Comparison of ENCODE assay signal across 27 mouse cellular contexts in genomic region chr8:106152876-106153275, GRCm38 (mm10). TPM values are rescaled to one million over a fixed set of nuclear protein-coding genes. Genes with fewer than 3 reads are reported as not detected.
DNase-seq lines count a peak whose midpoint lies in the region; ATAC-seq and TF ChIP-seq lines count a peak whose summit lies in the region.
"Had no signal": no experiment of that assay in that cellular context is flagged by ENCODE, and none has a peak within 500 bp of the region (broad histone marks: within the 10 kb centered on the region; RNA-seq: fewer than 3 reads in every experiment).

No protein-coding gene starts in this region.

- H3K4me3 ChIP-seq in liver, embryonic 11.5 days (ENCODE audit: low read depth, low read length) = no peak overlapping the region
- no peak overlapping the region for H3K4me3 ChIP-seq in liver, embryonic 14.5 days (ENCODE audit: insufficient read depth in 1 of 2, low read depth in 2 of 2, low read length in 2 of 2)
- H3K4me3 ChIP-seq: embryonic facial prominence, embryonic 13.5 days; erythroblast, embryonic 14.5 days; forebrain, embryonic 13.5 days; heart, embryonic 12.5 days; hindbrain, embryonic 12.5 days; limb, embryonic 13.5 days; neural tube, embryonic 15.5 days had no signal

- no peaks in the 10 kb centered on the region; the same call in 1 of the 2 replicates for H3K36me3 ChIP-seq in liver, embryonic 11.5 days (ENCODE audit: control insufficient read depth, insufficient read depth, low read length)
- H3K36me3 ChIP-seq in liver, embryonic 14.5 days (replicated peaks; ENCODE audit: control insufficient read depth, insufficient read depth, low read depth) = no peaks in the 10 kb centered on the region

- no peak for ATAC-seq in liver, embryonic 11.5 days (replicated peaks; ENCODE audit: low FRiP score)
- no peak for ATAC-seq in liver, embryonic 14.5 days (ENCODE audit: insufficient read depth)
- ATAC-seq in megakaryocyte progenitor cell, adult 5-6 weeks (replicated peaks; ENCODE audit: poor library complexity) = peak; percentile 29; the same call in 1 of the 2 replicates
- ATAC-seq in monocyte, adult 5-6 weeks (replicated peaks; ENCODE audit: insufficient number of reproducible peaks, low FRiP score, low TSS enrichment, poor library complexity, severe bottlenecking) = no peak
- ATAC-seq: CD4-positive, CD25-positive, alpha-beta regulatory T cell, adult 4 months; forebrain, embryonic 13.5 days had no signal

- peaks cover 20% of the 10 kb centered on the region for H3K4me1 ChIP-seq in liver, embryonic 11.5 days (replicated peaks; ENCODE audit: control insufficient read depth, insufficient read depth, low read length)
- H3K4me1 ChIP-seq in liver, embryonic 14.5 days (replicated peaks; ENCODE audit: control insufficient read depth in 2 of 2, insufficient read depth in 2 of 2, low read length in 1 of 2) = peaks cover 6 to 17% of the 10 kb centered on the region in 2 experiments; a peak in 3 of 4 replicates

- peak; percentile 92 for DNase-seq in heart, adult 11 months
- DNase-seq in heart, postnatal 25 days (ENCODE audit: low spot score) = no peak
- DNase-seq in liver, embryonic 11.5 days (ENCODE audit: low spot score) = no peak
- DNase-seq in liver = no peak
- DNase-seq in liver, embryonic 14.5 days (ENCODE audit: low read depth in 3 of 3, low spot score in 3 of 3) = no peak
- DNase-seq in adrenal gland, adult 8-10 months = no peak
- DNase-seq: cerebellum, adult 18-20 months; cerebellum, postnatal 25 days; embryo, embryonic 11 days; heart, postnatal 10 days; kidney, adult 11 months; lung, adult 2 months; lung, postnatal 14 days; thymus, postnatal 14 days had no signal

- H3K9ac ChIP-seq in liver, embryonic 11.5 days (ENCODE audit: low read depth, low read length) = no peak overlapping the region
- H3K9ac ChIP-seq in liver, embryonic 14.5 days (replicated peaks) = no peak overlapping the region
- H3K9ac ChIP-seq: forebrain, embryonic 13.5 days; heart, embryonic 12.5 days; hindbrain, embryonic 12.5 days; limb, embryonic 13.5 days; neural tube, embryonic 15.5 days had no signal

- TF ChIP-seq CTCF in liver, embryonic 14.5 days (IDR thresholded peaks at IDR 0.05; ENCODE audit: low read depth) = no peak

- no peaks in the 10 kb centered on the region for H3K27me3 ChIP-seq in liver, embryonic 11.5 days (replicated peaks; ENCODE audit: control insufficient read depth, insufficient read depth, low read length)
- H3K27me3 ChIP-seq in liver, embryonic 14.5 days (ENCODE audit: control insufficient read depth, insufficient read depth, low read length) = no peaks in the 10 kb centered on the region
- H3K27me3 ChIP-seq: embryonic facial prominence, embryonic 13.5 days; forebrain, embryonic 13.5 days; heart, embryonic 12.5 days; hindbrain, embryonic 12.5 days; limb, embryonic 13.5 days; neural tube, embryonic 15.5 days had no signal

- no peak overlapping the region for H3K27ac ChIP-seq in liver, embryonic 11.5 days (ENCODE audit: low read depth, low read length)
- no peak overlapping the region for H3K27ac ChIP-seq in liver, embryonic 14.5 days
- H3K27ac ChIP-seq: embryonic facial prominence, embryonic 13.5 days; forebrain, embryonic 13.5 days; hindbrain, embryonic 12.5 days; kidney, postnatal 0 days; limb, embryonic 13.5 days; neural tube, embryonic 15.5 days had no signal

- no peak for TF ChIP-seq EP300 in liver, embryonic 14.5 days (IDR thresholded peaks at IDR 0.05; ENCODE audit: low read depth)

- H3K9me3 ChIP-seq in liver, embryonic 11.5 days (ENCODE audit: control insufficient read depth, low read length) = no peaks in the 10 kb centered on the region
- no peaks in the 10 kb centered on the region for H3K9me3 ChIP-seq in liver, embryonic 14.5 days (ENCODE audit: control insufficient read depth, low read length)
- H3K9me3 ChIP-seq: embryonic facial prominence, embryonic 13.5 days; forebrain, embryonic 13.5 days; heart, embryonic 12.5 days; hindbrain, embryonic 12.5 days; limb, embryonic 13.5 days; neural tube, embryonic 15.5 days had no signal

- H3K4me2 ChIP-seq in liver, embryonic 11.5 days = peak overlapping the region; percentile 37
- peak overlapping the region; percentile 36 for H3K4me2 ChIP-seq in liver, embryonic 14.5 days (ENCODE audit: low read depth)
- H3K4me2 ChIP-seq: embryonic facial prominence, embryonic 13.5 days; forebrain, embryonic 13.5 days; heart, embryonic 12.5 days; hindbrain, embryonic 12.5 days; limb, embryonic 13.5 days; neural tube, embryonic 15.5 days had no signal

- WGBS in liver, embryonic 11.5 days = 44% methylated on average over 4 of the region's 4 CpGs
- 18% methylated on average over 4 of the region's 4 CpGs for WGBS in liver, embryonic 14.5 days (ENCODE audit: insufficient replicate concordance)

- intact Hi-C loops in heart, postnatal 25 days (cut with DNase I) = no loop called here

RNA-seq across cellular contexts. Expression of gene Pla2g15, which starts 2.7 kb away (rescaled TPM):
- 1 to 10 TPM; 7.8 to 8.7 TPM for total RNA-seq in heart, postnatal 25 days (2021)
- 9.2 and 9.6 TPM in 2 replicates for polyA plus RNA-seq in liver, embryonic 11.5 days (2014; fragmentation: Nextera tagmentation; extraction: Ambion mirVana)
- 2.8 and 2.9 TPM in 2 replicates for polyA plus RNA-seq in liver, embryonic 14.5 days (2012; rRNA removed)
- 2.5 TPM in 2 replicates for polyA plus RNA-seq in liver, embryonic 14.5 days (2014; fragmentation: Nextera tagmentation; extraction: Ambion mirVana)
- total RNA-seq in megakaryocyte progenitor cell, adult 5-6 weeks (2015) = 18.6 and 20.1 TPM in 2 replicates
- 16.0 and 18.8 TPM in 2 replicates for total RNA-seq in megakaryocyte progenitor cell, adult 5-6 weeks (2017)
- total RNA-seq in monocyte, adult 5-6 weeks (2017) = 7.7 to 8.6 TPM (median 8.2 TPM) in 3 replicates
- total RNA-seq in adrenal gland, adult 8-10 months (2022) = 10 to 100 TPM; 31.7 to 39.8 (median 35.4) TPM

RNA-seq across cellular contexts. Expression of gene Slc7a6, which starts 15.8 kb away (rescaled TPM):
- total RNA-seq in heart, postnatal 25 days (2021) = 10 to 100 TPM; 12.0 to 12.2 TPM
- 46.3 and 52.5 TPM in 2 replicates for polyA plus RNA-seq in liver, embryonic 11.5 days (2014; fragmentation: Nextera tagmentation; extraction: Ambion mirVana)
- polyA plus RNA-seq in liver, embryonic 14.5 days (2012; rRNA removed) = 3.8 TPM in 2 replicates
- 8.2 and 10.2 TPM in 2 replicates for polyA plus RNA-seq in liver, embryonic 14.5 days (2014; fragmentation: Nextera tagmentation; extraction: Ambion mirVana)
- total RNA-seq in megakaryocyte progenitor cell, adult 5-6 weeks (2015) = 25.3 and 32.8 TPM in 2 replicates
- total RNA-seq in megakaryocyte progenitor cell, adult 5-6 weeks (2017) = 20.8 and 27.6 TPM in 2 replicates
- 11.1 to 13.3 TPM (median 13.1 TPM) in 3 replicates for total RNA-seq in monocyte, adult 5-6 weeks (2017)
- total RNA-seq in adrenal gland, adult 8-10 months (2022) = 10 to 100 TPM; 16.9 to 22.5 (median 21.0) TPM

RNA-seq across cellular contexts. Expression of gene Esrp2, which starts 16.1 kb away (rescaled TPM):
- under 1 TPM; 0.53 to 0.60 TPM for total RNA-seq in heart, postnatal 25 days (2021)
- 11.6 and 12.7 TPM in 2 replicates for polyA plus RNA-seq in liver, embryonic 11.5 days (2014; fragmentation: Nextera tagmentation; extraction: Ambion mirVana)
- 6.7 and 7.7 TPM in 2 replicates for polyA plus RNA-seq in liver, embryonic 14.5 days (2012; rRNA removed)
- 6.6 and 7.0 TPM in 2 replicates for polyA plus RNA-seq in liver, embryonic 14.5 days (2014; fragmentation: Nextera tagmentation; extraction: Ambion mirVana)
- not detected in 2 replicates for total RNA-seq in megakaryocyte progenitor cell, adult 5-6 weeks (2015)
- total RNA-seq in megakaryocyte progenitor cell, adult 5-6 weeks (2017) = not detected in 2 replicates
- total RNA-seq in monocyte, adult 5-6 weeks (2017) = not detected in 3 replicates
- 1 to 10 TPM; 2.7 to 5.6 (median 4.7) TPM for total RNA-seq in adrenal gland, adult 8-10 months (2022)
- total RNA-seq: gastrocnemius, adult 8-10 months; left cerebral cortex, postnatal 25 days had no signal
- polyA plus RNA-seq: CD4-positive, CD25-positive, alpha-beta regulatory T cell, adult 4 months had no signal

RNA-seq across cellular contexts. Expression of gene Slc7a6os, which starts 57.9 kb away (rescaled TPM):
- total RNA-seq in heart, postnatal 25 days (2021) = 10 to 100 TPM in 1 of 2 experiments, 1 to 10 TPM in 1; 9.6 to 10.9 TPM
- 34.8 and 36.5 TPM in 2 replicates for polyA plus RNA-seq in liver, embryonic 11.5 days (2014; fragmentation: Nextera tagmentation; extraction: Ambion mirVana)
- polyA plus RNA-seq in liver, embryonic 14.5 days (2012; rRNA removed) = 10.6 and 13.3 TPM in 2 replicates
- 8.9 and 10.2 TPM in 2 replicates for polyA plus RNA-seq in liver, embryonic 14.5 days (2014; fragmentation: Nextera tagmentation; extraction: Ambion mirVana)
- total RNA-seq in megakaryocyte progenitor cell, adult 5-6 weeks (2015) = 43.4 and 54.2 TPM in 2 replicates
- total RNA-seq in megakaryocyte progenitor cell, adult 5-6 weeks (2017) = 39.5 and 47.7 TPM in 2 replicates
- 65.9 to 77.4 TPM (median 66.8 TPM) in 3 replicates for total RNA-seq in monocyte, adult 5-6 weeks (2017)
- 10 to 100 TPM; 21.4 to 32.1 (median 28.3) TPM for total RNA-seq in adrenal gland, adult 8-10 months (2022)

RNA-seq across cellular contexts. Expression of gene Prmt7, which starts 57.9 kb away (rescaled TPM):
- total RNA-seq in heart, postnatal 25 days (2021) = 10 to 100 TPM; 23.1 to 25.8 TPM
- polyA plus RNA-seq in liver, embryonic 11.5 days (2014; fragmentation: Nextera tagmentation; extraction: Ambion mirVana) = 65.1 and 75.7 TPM in 2 replicates
- 10.2 and 11.1 TPM in 2 replicates for polyA plus RNA-seq in liver, embryonic 14.5 days (2012; rRNA removed)
- polyA plus RNA-seq in liver, embryonic 14.5 days (2014; fragmentation: Nextera tagmentation; extraction: Ambion mirVana) = 19.1 and 21.2 TPM in 2 replicates
- total RNA-seq in megakaryocyte progenitor cell, adult 5-6 weeks (2015) = 14.6 and 16.2 TPM in 2 replicates
- total RNA-seq in megakaryocyte progenitor cell, adult 5-6 weeks (2017) = 41.0 and 45.8 TPM in 2 replicates
- total RNA-seq in monocyte, adult 5-6 weeks (2017) = 9.3 to 14.4 TPM (median 10.9 TPM) in 3 replicates
- total RNA-seq in adrenal gland, adult 8-10 months (2022) = 10 to 100 TPM; 26.2 to 30.4 (median 29.1) TPM
